Comparison of ENCODE assay signal across 8 mouse cellular contexts in the genomic region with DNA sequence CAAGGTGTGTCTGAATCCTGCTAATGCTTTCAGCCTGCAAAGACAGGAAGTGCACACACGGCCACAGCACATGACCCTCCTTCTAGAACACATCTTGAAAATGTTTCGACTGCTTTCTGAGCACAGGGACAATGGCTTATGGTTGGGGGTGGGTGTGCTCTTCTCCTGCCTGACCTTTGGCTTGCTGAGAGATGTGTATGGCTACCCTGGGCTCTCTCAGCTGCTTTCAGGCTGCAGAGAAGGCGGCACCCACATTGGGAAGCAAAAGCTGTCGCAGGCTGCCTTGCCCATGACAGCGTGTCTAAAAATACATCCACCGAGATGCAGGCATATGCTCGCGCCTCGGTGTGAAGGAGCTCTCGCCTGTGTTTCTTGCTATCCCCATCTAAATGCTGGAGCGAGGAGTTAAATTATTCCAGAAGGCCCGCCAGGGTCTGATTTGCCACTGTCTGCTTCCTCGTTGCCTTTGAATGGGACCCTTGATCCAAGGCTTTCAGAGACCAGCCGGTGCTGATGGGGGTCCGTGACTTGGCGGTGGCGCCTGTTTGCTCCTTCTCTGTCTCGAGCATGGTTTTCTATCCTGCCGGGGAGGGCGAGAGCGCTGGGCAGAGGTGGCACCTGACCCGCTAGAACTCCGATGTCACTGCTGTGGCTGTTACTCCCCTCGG.
DNase-seq lines count a peak whose midpoint lies in the region; ATAC-seq and TF ChIP-seq lines count a peak whose summit lies in the region.

No protein-coding gene starts in this region.

- ATAC-seq in heart, embryonic 14.5 days (ENCODE audit: insufficient number of reproducible peaks, insufficient read depth, low FRiP score, low read depth): peak; percentile 69
- no peak for ATAC-seq in stomach, embryonic 16.5 days (ENCODE audit: insufficient read depth, low FRiP score)
- no peak for ATAC-seq in CD4-positive, CD25-positive, alpha-beta regulatory T cell, adult 4 months

- H3K4me1 ChIP-seq in testis, adult 2 months (ENCODE audit: control insufficient read depth, insufficient read depth, low read length): peaks cover 8% of the 10 kb centered on the region
- peaks cover 72% of the 10 kb centered on the region for H3K4me1 ChIP-seq in forebrain, embryonic 10.5 days
- peaks cover 21 to 36% of the 10 kb centered on the region in 2 experiments for H3K4me1 ChIP-seq in heart, embryonic 14.5 days (ENCODE audit: control insufficient read depth in 2 of 2, insufficient read depth in 2 of 2, low read length in 2 of 2)
- peaks cover 83% of the 10 kb centered on the region for H3K4me1 ChIP-seq in midbrain, embryonic 10.5 days
- H3K4me1 ChIP-seq in stomach, embryonic 16.5 days (ENCODE audit: control insufficient read depth, insufficient read depth, low read length): peaks cover 21% of the 10 kb centered on the region

- no peaks in the 10 kb centered on the region for H3K36me3 ChIP-seq in testis, adult 2 months (ENCODE audit: control insufficient read depth, insufficient read depth, low read length)
- no peaks in the 10 kb centered on the region for H3K36me3 ChIP-seq in forebrain, embryonic 10.5 days (replicated peaks)
- H3K36me3 ChIP-seq in heart, embryonic 14.5 days (ENCODE audit: control insufficient read depth, insufficient read depth, low read length): no peaks in the 10 kb centered on the region
- 0 out of 2 replicates have a peak, but pooled peaks cover 2% of the 10 kb centered on the region for H3K36me3 ChIP-seq in midbrain, embryonic 10.5 days
- no peaks in the 10 kb centered on the region for H3K36me3 ChIP-seq in stomach, embryonic 16.5 days (ENCODE audit: control insufficient read depth, insufficient read depth, low read length)

- H3K9ac ChIP-seq in heart, embryonic 14.5 days (ENCODE audit: low read length): peak overlapping the region; percentile 73
- H3K9ac ChIP-seq in stomach, embryonic 16.5 days (ENCODE audit: low read length): peak overlapping the region; percentile 50

- H3K27me3 ChIP-seq in testis, adult 2 months (ENCODE audit: control insufficient read depth, insufficient read depth, low read length): no peaks in the 10 kb centered on the region
- 0 out of 2 replicates have a peak, but pooled peaks cover 6% of the 10 kb centered on the region for H3K27me3 ChIP-seq in forebrain, embryonic 10.5 days (ENCODE audit: poor library complexity, severe bottlenecking)
- H3K27me3 ChIP-seq in heart, embryonic 14.5 days (ENCODE audit: control insufficient read depth, insufficient read depth, low read length): no peaks in the 10 kb centered on the region
- H3K27me3 ChIP-seq in midbrain, embryonic 10.5 days (ENCODE audit: low read depth, poor library complexity, severe bottlenecking): no peaks in the 10 kb centered on the region
- H3K27me3 ChIP-seq in stomach, embryonic 16.5 days (ENCODE audit: control insufficient read depth, insufficient read depth, low read length): no peaks in the 10 kb centered on the region

- TF ChIP-seq POLR2A in testis, adult 2 months (IDR thresholded peaks at IDR 0.05; ENCODE audit: control insufficient read depth, low read depth, low read length): no peak

- peak overlapping the region; percentile 75 for H3K4me2 ChIP-seq in heart, embryonic 14.5 days (ENCODE audit: low read length)
- H3K4me2 ChIP-seq in stomach, embryonic 16.5 days (ENCODE audit: low read depth, low read length): peak overlapping the region; percentile 53

- TF ChIP-seq CTCF in testis, adult 2 months (IDR thresholded peaks at IDR 0.05; ENCODE audit: control insufficient read depth, insufficient read depth, insufficient replicate concordance, low read depth, low read length): no peak

- H3K4me3 ChIP-seq in testis, adult 2 months (ENCODE audit: control insufficient read depth, low read depth, low read length): peak overlapping the region; percentile 28
- H3K4me3 ChIP-seq in forebrain, embryonic 10.5 days: peak overlapping the region; percentile 45
- peak overlapping the region; percentile 42 to 44 for H3K4me3 ChIP-seq in heart, embryonic 14.5 days (ENCODE audit: control insufficient read depth in 1 of 2, insufficient read depth in 1 of 2, low read depth in 1 of 2, low read length in 2 of 2)
- H3K4me3 ChIP-seq in midbrain, embryonic 10.5 days: peak overlapping the region; percentile 58
- H3K4me3 ChIP-seq in stomach, embryonic 16.5 days (replicated peaks; ENCODE audit: low read length): peak overlapping the region; percentile 26

- no peak overlapping the region for H3K27ac ChIP-seq in testis, adult 2 months (ENCODE audit: control insufficient read depth, insufficient read depth, low read depth, low read length)
- H3K27ac ChIP-seq in forebrain, embryonic 10.5 days: peak overlapping the region; percentile 89
- peak overlapping the region; percentile 76 to 80 for H3K27ac ChIP-seq in heart, embryonic 14.5 days (replicated peaks in 1 of 2; ENCODE audit: control insufficient read depth in 1 of 2, insufficient read depth in 1 of 2, low read depth in 2 of 2, low read length in 2 of 2)
- peak overlapping the region; percentile 97 for H3K27ac ChIP-seq in midbrain, embryonic 10.5 days (replicated peaks)
- H3K27ac ChIP-seq in stomach, embryonic 16.5 days (ENCODE audit: low read length): no peak overlapping the region

- no peak for DNase-seq in testis, postnatal 14 days (ENCODE audit: low spot score)
- DNase-seq in forebrain, embryonic 10.5 days (ENCODE audit: extremely low spot score, low spot score): peak; percentile 42
- peak; percentile 75 to 76 for DNase-seq in layer of hippocampus, postnatal 14 days (ENCODE audit: low spot score in 2 of 2)
- DNase-seq in midbrain, embryonic 10.5 days (ENCODE audit: low spot score): peak; percentile 66

- no peaks in the 10 kb centered on the region for H3K9me3 ChIP-seq in forebrain, embryonic 10.5 days
- H3K9me3 ChIP-seq in heart, embryonic 14.5 days (ENCODE audit: control insufficient read depth, low read length): no peaks in the 10 kb centered on the region
- H3K9me3 ChIP-seq in midbrain, embryonic 10.5 days (replicated peaks): no peaks in the 10 kb centered on the region
- H3K9me3 ChIP-seq in stomach, embryonic 16.5 days (replicated peaks; ENCODE audit: control insufficient read depth, low read length): no peaks in the 10 kb centered on the region

- WGBS in forebrain, embryonic 10.5 days: 13% methylated on average over 24 of the region's 24 CpGs
- WGBS in heart, embryonic 14.5 days: 3% methylated on average over 24 of the region's 24 CpGs
- 6% methylated on average over 24 of the region's 24 CpGs for WGBS in midbrain, embryonic 10.5 days
- WGBS in stomach, embryonic 16.5 days: 13% methylated on average over 24 of the region's 24 CpGs

Comparison
In these comparisons a context has a peak if more than half of its experiments do, and no peak if none do; other contexts are left out.
1. H3K27ac ChIP-seq: peak in forebrain, embryonic 10.5 days (single experiment), heart, embryonic 14.5 days (2 of 2) and midbrain, embryonic 10.5 days (single experiment); none in testis, adult 2 months (single experiment) and stomach, embryonic 16.5 days (single experiment).
2. Peak in every context shown above with its lines, with median percentiles within 50 percentile points of each other: H3K4me3 ChIP-seq.